10 mouse cellular contexts compared by ENCODE assay signal in genomic region chr9:76323756-76324155, GRCm38 (mm10). TPM values are rescaled to one million over a fixed set of nuclear protein-coding genes. Genes with fewer than 3 reads are reported as not detected.
DNase-seq lines count a peak whose midpoint lies in the region; ATAC-seq and TF ChIP-seq lines count a peak whose summit lies in the region.
"Had no signal": no experiment of that assay in that cellular context is flagged by ENCODE, and none has a peak within 500 bp of the region (broad histone marks: within the 10 kb centered on the region; RNA-seq: fewer than 3 reads in every experiment).

Gene Hcrtr2, minus strand, starts transcription at chr9:76323856.

- TF ChIP-seq POLR2A in embryonic fibroblast, embryonic 13.5 days (IDR thresholded peaks at IDR 0.05; ENCODE audit: low read depth, low read length): no peak

- no peaks in the 10 kb centered on the region for H3K36me3 ChIP-seq in kidney, embryonic 16.5 days (ENCODE audit: insufficient read depth, low read length)
- no peaks in the 10 kb centered on the region for H3K36me3 ChIP-seq in intestine, embryonic 16.5 days (ENCODE audit: control insufficient read depth, insufficient read depth, low read length)
- H3K36me3 ChIP-seq in midbrain, postnatal 0 days (ENCODE audit: insufficient read depth, low read length): no peaks in the 10 kb centered on the region
- H3K36me3 ChIP-seq: G1E had no signal

- H3K27me3 ChIP-seq in kidney, embryonic 16.5 days (ENCODE audit: insufficient read depth, low read length): peaks cover 30% of the 10 kb centered on the region
- H3K27me3 ChIP-seq in intestine, embryonic 16.5 days (replicated peaks; ENCODE audit: control insufficient read depth, insufficient read depth, low read length): peaks cover 5% of the 10 kb centered on the region; the same call in 1 of the 2 replicates
- H3K27me3 ChIP-seq in midbrain, postnatal 0 days (ENCODE audit: insufficient read depth, low read length): no peaks in the 10 kb centered on the region

- no peaks in the 10 kb centered on the region for H3K9me3 ChIP-seq in kidney, embryonic 16.5 days (ENCODE audit: low read length)
- no peaks in the 10 kb centered on the region for H3K9me3 ChIP-seq in intestine, embryonic 16.5 days (ENCODE audit: control insufficient read depth, low read length)
- H3K9me3 ChIP-seq in midbrain, postnatal 0 days (ENCODE audit: low read length): no peaks in the 10 kb centered on the region
- H3K9me3 ChIP-seq: G1E had no signal

- ATAC-seq in kidney, embryonic 16.5 days (ENCODE audit: low FRiP score, low TSS enrichment): no peak
- no peak for ATAC-seq in intestine, embryonic 16.5 days
- ATAC-seq in midbrain, postnatal 0 days (ENCODE audit: low FRiP score): no peak

- no peak within 1 kb of the TSS; the same call in 1 of the 2 replicates for H3K9ac ChIP-seq in kidney, embryonic 16.5 days (replicated peaks; ENCODE audit: low read length)
- peak within 1 kb of the TSS; percentile 38 for H3K9ac ChIP-seq in intestine, embryonic 16.5 days (ENCODE audit: low read depth, low read length)
- H3K9ac ChIP-seq in midbrain, postnatal 0 days (replicated peaks; ENCODE audit: low read length, poor library complexity, severe bottlenecking): peak within 1 kb of the TSS; percentile 51

- H3K4me1 ChIP-seq in kidney, embryonic 16.5 days (ENCODE audit: insufficient read depth, low read length): peaks cover 9% of the 10 kb centered on the region; the same call in 1 of the 2 replicates
- H3K4me1 ChIP-seq in embryonic fibroblast, embryonic 13.5 days (ENCODE audit: control insufficient read depth, insufficient read depth, low read length): no peaks in the 10 kb centered on the region
- 0 out of 2 replicates have a peak, but pooled peaks cover 6% of the 10 kb centered on the region for H3K4me1 ChIP-seq in intestine, embryonic 16.5 days (ENCODE audit: control insufficient read depth, insufficient read depth, low read length)
- H3K4me1 ChIP-seq in midbrain, postnatal 0 days (ENCODE audit: insufficient read depth, low read length): peaks cover 3% of the 10 kb centered on the region; the same call in 1 of the 2 replicates

- H3K4me3 ChIP-seq in kidney, embryonic 16.5 days (ENCODE audit: low read length): peak within 1 kb of the TSS; percentile 43
- peak within 1 kb of the TSS; percentile 40 for H3K4me3 ChIP-seq in embryonic fibroblast, embryonic 13.5 days (ENCODE audit: insufficient read depth, low read length)
- peak within 1 kb of the TSS; percentile 51 for H3K4me3 ChIP-seq in intestine, embryonic 16.5 days (ENCODE audit: low read length)
- H3K4me3 ChIP-seq in midbrain, postnatal 0 days (ENCODE audit: low read depth, low read length): peak within 1 kb of the TSS; percentile 54

- H3K27ac ChIP-seq in kidney, embryonic 16.5 days (ENCODE audit: low read length): no peak within 1 kb of the TSS
- H3K27ac ChIP-seq in embryonic fibroblast, embryonic 13.5 days (ENCODE audit: insufficient read depth, low read length): no peak within 1 kb of the TSS
- H3K27ac ChIP-seq in intestine, embryonic 16.5 days (ENCODE audit: low read length): no peak within 1 kb of the TSS
- H3K27ac ChIP-seq in midbrain, postnatal 0 days (ENCODE audit: low read depth, low read length): peak within 1 kb of the TSS; percentile 59

- no peak for DNase-seq in kidney, postnatal 14 days
- DNase-seq in midbrain, postnatal 0 days (ENCODE audit: low spot score): no peak
- no peak for DNase-seq in adrenal gland, adult 8-10 months
- DNase-seq in left cerebral cortex, adult 8-10 months (ENCODE audit: low spot score in 2 of 2): no peak
- no peak for DNase-seq in thymus, postnatal 4 days

- peak within 1 kb of the TSS; percentile 64 for H3K4me2 ChIP-seq in kidney, embryonic 16.5 days (replicated peaks; ENCODE audit: low read depth, low read length)
- H3K4me2 ChIP-seq in intestine, embryonic 16.5 days (ENCODE audit: low read depth, low read length): peak within 1 kb of the TSS; percentile 93
- H3K4me2 ChIP-seq in midbrain, postnatal 0 days (ENCODE audit: low read depth, low read length, poor library complexity, severe bottlenecking): peak within 1 kb of the TSS; percentile 57

- TF ChIP-seq CTCF in embryonic fibroblast, embryonic 13.5 days (IDR thresholded peaks at IDR 0.05; ENCODE audit: borderline replicate concordance, insufficient read depth, low read length): no peak
- TF ChIP-seq CTCF in midbrain, postnatal 0 days (IDR thresholded peaks at IDR 0.05): no peak

- 75% methylated on average over 6 of the region's 6 CpGs for WGBS in kidney, embryonic 16.5 days
- WGBS in intestine, embryonic 16.5 days: 70% methylated on average over 6 of the region's 6 CpGs
- WGBS in midbrain, postnatal 0 days: 80% methylated on average over 6 of the region's 6 CpGs

RNA-seq across cellular contexts. Expression of gene Hcrtr2, which starts in this region (rescaled TPM):
- 0.14 and 0.20 TPM in 2 replicates for polyA plus RNA-seq in kidney, embryonic 16.5 days (2015; fragmentation: Nextera tagmentation; extraction: Ambion mirVana)
- polyA plus RNA-seq in embryonic fibroblast, embryonic 13.5 days (2011; ENCODE audit: insufficient read length, low read depth, missing spikeins): 0.26 TPM in 1 of 2 replicates, not detected in the other
- polyA plus RNA-seq in intestine, embryonic 16.5 days (2015; fragmentation: Nextera tagmentation; extraction: Ambion mirVana): not detected in 2 replicates
- 10.9 and 13.7 TPM in 2 replicates for total RNA-seq in midbrain, postnatal 0 days (2014; rRNA removed)
- polyA plus RNA-seq in midbrain, postnatal 0 days (2015; fragmentation: Nextera tagmentation; extraction: Ambion mirVana): 6.6 and 7.7 TPM in 2 replicates
- total RNA-seq in adrenal gland, adult 8-10 months (2022): under 1 TPM; 0.07 to 0.17 (median 0.14) TPM
- total RNA-seq in left cerebral cortex, adult 8-10 months (2022): 1 to 10 TPM; 2.3 to 3.0 (median 2.7) TPM
- polyA plus RNA-seq: G1E; large intestine, adult 2 months had no signal
